Mouse (Mus musculus): Measurements from ENCODE around the gene Tmem176a.
"Not testable (repeated sequence)": the region's sequence is repeated elsewhere in the genome, so short reads cannot be mapped to it uniquely, and the experiment has no call there.

Gene Tmem176a

DNA sequence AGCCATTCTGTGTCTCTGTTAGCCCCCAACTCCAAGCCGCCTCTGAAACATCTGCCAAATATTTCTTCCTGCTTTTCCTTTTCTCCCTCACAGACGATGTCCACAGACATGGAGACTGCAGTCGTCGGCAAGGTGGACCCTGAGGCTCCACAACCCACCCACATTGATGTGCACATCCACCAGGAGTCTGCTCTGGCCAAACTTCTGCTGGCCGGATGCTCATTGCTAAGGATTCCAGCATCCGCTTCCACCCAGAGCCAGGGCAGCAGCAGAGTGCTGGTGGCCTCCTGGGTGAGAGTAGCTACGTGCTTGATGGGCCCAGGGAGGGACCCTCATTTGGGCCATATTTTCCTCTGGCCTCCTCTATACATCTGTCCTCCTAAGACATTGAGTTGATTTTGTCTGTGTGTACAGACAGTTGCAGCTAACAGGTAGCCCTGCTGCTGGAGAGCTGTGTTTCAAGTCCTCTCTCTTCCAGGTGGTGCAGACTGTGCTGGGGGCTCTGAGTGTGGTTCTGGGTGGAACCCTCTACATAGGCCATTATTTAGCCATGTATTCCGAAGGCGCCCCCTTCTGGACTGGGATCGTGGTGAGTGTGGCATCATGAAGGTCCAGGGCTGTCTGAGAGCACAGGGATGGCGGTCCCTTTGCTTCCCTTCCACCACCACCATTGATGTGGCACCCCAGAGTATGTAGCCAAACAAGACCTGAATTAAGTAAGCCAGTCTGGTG lies 1.6 kb downstream of the Tmem176a start:
- DNase-seq (ENCODE audit: low spot score), result peak; percentile 41

DNA sequence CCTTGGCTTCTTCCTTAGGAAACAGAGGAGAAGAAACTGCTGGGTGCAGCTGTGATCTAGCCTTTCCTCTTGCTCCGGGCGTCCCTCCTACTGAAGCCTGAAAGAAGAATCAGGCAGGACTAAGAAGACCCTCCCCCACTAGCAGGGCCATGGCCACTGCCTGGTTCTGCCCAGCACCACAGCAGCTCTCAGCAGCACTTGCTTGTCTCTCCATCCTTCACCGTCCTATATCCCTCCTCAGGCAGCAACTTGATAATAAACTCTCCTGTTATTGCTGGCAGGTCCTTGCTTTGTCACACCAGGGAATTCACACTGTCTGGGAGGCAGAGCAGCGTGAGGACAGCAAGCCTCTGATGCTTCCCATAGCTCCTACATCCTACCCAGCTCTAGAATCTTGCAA lies 4.4 kb downstream of the Tmem176a start:
- DNase-seq (ENCODE audit: low spot score), result no peak

DNA sequence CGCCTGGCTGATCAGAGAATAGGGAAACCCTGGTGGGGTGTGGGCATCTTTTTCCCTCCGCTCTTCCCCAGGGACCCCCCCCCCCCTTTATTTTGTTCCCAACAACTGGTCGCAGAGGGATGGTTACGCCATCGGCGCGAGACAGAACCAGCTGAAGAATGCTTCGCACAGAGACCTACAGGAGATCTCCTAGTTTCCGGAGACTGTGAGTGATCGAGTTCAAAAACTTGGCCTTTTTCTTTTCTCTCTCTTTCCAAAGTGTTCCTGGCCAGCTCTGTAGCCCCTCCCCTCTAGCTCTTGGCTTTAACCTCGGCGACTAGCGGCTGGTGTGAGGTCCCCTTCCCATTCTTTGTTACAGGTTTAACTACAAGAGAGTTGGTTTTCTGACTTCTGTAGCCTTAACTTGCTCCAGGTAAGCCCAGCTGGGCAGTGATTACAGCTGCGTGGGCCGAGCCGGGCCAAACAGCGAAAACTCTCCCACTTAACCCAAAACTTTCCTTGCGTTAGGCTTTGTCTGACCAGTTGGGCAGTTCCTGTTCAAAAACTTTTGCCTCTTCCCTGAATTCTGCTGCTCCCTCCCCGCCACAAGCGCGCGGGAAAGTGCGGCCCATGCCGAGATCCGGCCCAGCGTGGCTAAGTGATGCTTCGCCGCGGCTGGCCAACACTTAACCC lies 11.2 kb downstream of the Tmem176a start:
- DNase-seq (ENCODE audit: low spot score), result peak; percentile 59

DNA sequence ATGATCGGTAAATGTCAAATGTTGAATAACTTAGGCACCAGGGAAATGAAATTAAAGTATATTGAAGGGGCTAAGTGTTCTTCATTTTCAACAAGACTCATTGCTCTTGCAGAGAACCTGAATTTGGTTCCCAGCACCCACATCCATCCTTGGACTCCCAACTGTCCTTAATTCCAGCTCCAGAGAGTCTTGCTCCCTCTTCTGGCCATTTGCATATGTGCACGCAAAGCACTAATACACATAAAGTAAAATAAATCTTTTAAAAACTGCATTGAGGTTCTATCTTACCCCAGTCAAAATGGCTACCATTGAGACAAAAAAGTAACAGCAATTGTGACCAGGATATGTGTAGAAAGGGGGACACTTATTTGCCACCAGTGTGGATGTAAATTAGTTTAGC lies 13.4 kb downstream of the Tmem176a start:
- DNase-seq (ENCODE audit: low spot score), result no peak

DNA sequence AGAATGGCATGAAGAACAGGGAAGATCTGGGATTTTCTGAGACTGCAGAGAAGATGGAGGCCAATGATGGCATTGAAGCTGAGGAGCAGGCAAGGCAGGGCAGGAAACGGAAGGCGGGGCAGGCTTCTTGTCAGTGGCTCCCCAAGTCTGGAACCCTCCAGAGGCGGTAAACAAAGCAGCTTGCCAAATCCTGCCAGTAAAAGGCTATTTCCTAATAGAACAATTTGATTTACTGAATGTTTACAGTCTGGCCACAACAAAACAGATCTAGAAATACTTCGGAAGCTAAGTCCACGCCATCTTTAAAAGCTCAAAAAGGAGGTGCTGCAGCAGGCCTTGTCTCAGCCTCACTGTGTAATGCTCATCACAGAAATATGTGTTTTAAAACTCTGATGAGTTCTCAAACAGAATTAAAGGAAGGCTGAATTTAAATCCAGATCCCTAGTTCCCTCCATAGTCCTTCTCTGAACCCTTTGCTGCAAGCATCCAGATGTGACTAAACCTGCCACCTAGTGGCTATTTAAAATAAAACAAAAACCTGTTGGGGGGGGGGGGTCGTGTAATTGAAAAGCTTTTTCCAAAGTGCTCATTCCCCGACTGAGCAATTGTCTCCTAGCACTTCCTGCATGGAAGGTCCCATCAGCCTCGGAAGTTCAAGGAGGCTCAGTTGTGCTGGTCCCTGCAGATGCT lies 17.0 kb downstream of the Tmem176a start:
- DNase-seq (ENCODE audit: low spot score), result no peak

DNA sequence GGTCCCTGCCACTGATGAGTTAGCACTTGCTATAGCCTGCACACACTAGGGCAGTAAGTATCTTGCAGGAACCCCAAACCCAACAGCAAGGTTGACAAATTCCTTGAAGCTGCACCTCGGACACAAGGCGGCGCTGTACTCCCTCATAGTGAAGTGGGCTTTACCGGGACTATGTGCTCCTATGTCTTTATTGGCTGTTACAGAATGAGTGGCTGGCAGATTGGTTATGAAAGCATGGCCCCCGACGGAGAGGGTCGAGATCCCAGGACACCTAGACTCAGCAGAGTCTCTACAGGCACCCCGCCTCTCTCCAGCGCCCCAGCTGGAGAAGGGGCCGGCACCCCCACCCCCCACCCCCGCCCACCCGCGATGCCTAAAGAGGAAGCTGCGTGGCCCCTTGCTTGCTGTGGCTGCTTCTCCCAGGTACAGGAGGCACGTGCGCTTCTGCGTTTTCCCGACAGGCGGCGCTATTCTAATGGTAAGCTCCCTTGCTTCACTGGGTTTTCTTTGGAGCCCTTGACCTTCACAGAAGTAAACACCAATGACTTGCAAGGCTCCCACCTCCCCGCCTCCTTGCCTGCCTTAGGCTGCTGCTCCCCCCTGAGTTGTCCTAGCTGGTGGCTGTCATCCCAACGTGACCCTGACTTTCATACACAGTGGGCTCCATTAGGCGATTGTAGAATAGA lies 19.6 kb downstream of the Tmem176a start:
- DNase-seq (ENCODE audit: low spot score), result peak; percentile 66

DNA sequence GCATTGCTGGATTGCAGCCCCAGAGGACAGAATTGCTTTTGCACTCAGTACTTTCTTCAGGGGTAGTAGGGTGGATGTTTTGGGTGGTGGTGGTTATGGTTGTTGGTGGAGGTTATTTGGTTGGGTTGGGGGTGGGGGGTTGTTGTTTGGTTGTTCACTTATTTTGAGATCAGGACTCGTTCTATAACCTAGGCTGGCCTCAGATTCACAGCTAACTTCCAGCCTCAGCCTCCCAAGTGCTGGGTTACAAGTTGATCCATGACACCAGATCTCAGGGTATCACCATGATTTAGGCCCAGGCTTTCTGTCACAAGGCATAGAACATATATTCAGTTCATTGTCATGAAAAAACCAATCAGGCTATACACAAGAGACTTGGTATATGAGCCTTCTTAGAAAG lies 20.1 kb downstream of the Tmem176a start:
- DNase-seq (ENCODE audit: low spot score), result no peak

DNA sequence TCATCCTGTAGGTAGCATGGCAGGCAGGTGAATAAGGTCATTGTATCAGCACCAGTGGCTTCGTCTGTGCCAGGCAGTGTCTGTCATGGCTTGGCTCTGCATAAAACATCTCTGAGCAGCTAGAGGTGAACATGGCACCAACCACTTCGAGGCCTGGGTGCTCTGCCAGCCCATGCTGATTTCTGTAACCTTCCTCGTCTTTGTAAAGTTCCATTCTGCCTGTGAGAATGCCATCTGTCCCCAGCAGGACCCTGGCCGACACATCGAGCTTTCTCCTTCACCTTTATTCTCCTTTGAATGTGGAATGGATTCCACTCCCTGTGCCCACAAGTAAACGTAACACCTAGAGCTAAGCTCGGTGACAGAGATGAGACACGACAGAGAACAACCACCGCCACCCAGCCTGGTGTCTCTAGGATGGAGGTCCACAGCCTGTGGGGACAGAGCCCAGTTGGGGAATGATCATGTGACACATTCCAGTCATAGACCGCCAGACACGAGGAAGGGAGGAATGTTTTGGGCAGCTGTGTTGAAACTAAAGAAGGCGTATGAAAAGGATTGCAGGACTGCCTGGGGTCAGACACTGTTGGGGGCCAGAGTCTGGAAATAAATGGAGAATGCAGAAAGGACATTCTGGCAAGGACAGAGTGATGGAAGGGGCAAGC lies 21.0 kb downstream of the Tmem176a start:
- no peak for DNase-seq (ENCODE audit: low spot score)

DNA sequence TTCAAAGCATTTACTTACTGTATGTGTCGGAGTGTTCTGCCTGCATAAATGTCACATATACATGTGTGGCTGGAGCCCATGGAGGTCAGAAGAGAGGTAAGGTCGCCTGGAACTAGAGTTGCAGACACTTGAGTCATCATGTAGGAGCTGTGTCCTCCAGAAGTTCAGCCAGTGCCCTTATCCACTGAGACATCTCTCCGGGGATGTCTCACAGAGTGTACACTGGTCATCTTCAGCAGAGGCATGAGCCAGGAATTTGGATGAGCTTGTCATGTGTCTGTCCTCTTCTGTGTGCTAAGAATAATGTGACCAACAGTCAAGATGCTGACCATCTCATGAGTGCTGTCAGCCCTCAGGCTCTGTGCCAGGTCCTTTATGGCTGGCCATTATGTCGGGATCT lies 22.1 kb downstream of the Tmem176a start:
- DNase-seq (ENCODE audit: low spot score), result no peak

DNA sequence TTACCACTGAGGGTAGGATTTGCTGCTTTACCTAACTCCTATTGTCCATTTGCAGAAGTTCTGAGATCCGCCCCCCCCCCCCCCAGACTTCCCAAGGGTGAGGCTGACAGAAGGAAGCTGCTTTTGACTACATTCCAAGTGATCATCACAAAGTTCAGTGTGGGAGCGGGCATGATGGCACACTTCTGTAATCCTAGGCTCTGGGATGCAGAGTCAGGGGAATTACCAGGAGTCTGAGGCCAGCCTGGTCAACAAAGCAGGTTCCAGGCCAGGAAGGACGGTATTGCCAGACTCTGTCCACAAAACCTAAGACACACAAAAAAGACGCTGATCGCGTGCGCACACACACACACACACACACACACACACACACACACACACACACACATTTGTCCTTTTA lies 22.8 kb downstream of the Tmem176a start:
- DNase-seq (ENCODE audit: low spot score), result no peak

DNA sequence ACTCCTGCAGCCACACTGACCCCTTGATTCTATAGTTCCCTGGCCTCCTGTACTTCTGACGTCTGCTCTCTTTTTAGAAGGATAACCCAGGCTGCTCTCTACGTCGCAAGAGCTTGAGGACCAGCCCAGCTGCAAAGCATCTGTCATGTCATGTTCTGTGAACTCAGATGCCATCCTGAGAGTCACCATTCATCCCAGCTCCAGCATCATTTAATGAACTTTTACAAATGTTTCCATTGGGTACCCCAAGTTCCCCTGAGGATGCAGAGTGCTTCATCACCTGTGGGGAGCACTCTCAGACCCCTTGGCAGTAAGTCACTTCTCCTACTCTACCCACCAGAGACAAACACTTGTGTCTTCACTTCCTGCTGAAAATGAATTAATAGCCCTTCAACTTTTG lies 23.5 kb downstream of the Tmem176a start:
- DNase-seq (ENCODE audit: low spot score), result no peak

DNA sequence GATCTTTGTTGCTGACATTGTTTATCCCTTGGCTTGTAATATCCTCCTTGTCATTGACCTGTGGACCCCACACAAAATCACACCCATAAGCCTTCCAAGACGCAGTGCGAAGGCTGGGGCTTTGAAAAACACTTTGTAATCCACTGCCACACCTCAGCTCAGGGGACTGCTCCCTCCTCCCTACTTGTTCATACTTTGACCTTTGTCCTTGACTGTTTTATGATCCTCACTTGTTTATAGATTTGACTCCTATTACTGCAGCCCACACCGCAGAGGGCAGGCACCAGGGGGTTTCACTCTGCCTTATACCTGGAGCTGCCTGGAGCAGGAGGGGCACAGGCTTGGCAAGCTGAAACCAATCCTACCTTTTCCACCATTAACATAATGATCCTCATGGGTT lies 24.0 kb downstream of the Tmem176a start:
- no peak for DNase-seq (ENCODE audit: low spot score)

DNA sequence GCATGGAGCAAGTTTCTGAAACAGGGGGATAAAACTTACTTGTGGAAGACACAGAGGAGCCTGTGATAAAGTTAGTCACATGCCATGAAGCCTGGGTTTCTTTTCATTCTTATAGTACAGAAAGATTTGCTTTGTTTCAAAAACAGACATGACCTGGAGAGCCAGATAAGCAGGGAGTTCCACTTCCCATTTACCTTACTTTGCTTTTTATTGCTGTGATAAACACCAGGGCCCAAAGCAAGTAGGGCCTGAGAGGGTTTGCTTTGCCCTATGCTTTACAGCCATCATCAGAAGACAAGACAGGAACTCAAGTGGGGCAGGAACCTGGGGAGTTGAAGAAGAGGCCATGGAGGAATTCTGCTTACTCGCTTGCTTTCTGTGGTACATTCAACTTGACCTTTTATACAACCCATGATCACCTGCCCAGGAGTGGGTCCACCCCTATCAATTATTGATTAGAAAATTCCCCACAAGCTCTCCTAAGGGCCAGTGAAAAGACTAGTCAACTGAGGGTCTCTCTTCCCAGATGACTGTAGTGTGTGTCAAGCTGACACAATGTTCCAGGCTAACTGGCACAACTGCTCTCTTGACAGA lies 24.5 kb downstream of the Tmem176a start:
- DNase-seq (ENCODE audit: low spot score), result no peak

DNA sequence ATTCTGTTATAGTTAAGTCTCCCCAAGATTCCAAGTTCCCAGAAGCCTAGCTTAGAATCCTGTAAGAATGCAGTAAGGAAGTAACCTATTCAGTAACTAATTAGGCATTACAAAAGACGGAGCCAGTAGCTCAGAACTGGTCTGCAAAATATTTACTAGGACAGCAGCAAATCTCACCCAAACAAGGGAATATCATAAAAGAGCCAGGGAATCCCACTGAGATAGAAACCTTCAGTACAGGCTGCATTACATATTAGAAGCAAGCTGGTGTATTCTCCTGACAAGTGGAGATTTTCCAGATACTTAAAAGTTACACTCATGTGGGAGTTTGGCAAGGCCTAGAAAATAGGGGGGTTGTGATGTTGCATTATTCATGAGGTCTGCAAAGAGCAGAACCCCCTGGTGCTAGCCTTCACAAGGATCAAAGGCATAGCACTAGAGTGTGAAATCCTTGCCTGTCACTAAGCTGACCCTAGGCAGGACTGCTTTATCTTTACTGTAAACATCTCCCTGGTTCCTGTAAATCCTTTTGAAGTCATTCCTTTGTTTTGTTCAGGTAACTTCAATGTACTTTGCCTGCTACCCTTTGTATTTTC lies 25.7 kb downstream of the Tmem176a start:
- not testable (repeated sequence) for DNase-seq (ENCODE audit: low spot score)

DNA sequence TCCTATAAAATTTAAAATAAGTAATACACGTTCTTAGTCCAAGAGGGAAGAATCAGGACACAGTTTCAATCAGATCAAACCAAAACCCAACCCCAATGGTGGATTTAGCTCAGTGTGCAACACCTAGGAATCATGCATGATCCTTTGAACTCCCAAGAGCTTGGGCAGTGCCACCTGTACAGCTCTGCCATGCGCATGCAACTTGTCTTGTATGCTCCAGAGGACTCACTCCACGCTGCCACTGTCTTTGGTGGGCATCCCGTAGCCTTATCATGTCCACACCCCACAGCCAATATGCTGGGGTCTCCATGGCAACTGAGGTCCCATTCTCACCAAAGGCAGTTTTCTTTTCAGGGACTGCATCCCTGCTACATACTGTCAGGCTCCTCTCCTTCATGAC lies 26.4 kb downstream of the Tmem176a start:
- no peak for DNase-seq (ENCODE audit: low spot score)

DNA sequence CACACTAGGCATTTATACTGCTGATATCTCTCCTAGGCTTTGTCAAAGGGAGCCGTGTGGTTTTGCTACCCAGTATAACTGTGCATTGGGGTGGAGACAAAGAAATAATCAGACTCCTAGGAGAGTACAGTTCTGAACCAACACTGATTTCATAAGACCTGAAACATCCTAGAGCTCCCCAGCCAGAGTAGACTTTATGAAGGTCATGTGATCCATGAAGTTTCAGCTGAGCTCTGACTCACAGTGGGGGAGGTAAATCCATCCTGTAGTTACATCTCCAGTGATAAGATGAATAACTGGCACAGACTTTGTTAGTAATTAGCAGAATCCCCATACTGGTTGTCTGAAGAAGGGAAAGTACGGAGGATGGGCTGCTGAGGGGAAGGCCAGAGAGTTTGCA lies 29.1 kb downstream of the Tmem176a start:
- no peak for DNase-seq (ENCODE audit: low spot score)

DNA sequence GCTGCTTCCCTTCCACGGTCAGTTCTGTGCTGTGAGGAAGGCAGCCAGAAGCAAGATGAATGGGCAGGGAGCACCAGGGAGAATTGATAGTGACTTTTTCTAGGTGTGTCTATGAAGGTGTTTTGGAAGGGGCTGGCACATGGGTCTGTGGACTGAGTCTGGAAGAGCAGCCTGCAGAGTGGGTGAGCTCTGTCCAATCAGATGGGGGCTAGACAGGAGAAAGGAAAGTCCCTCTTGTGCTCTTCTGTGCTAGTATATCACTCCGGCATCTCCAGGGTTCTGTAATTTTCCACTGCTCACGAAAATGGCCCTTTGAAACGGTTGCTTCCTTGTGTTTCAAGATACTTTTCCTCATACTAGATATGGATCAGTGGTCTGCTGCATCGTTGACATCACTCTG lies 31.9 kb downstream of the Tmem176a start, which contains the start of gene Aoc1:
Gene Aoc1, plus strand, starts transcription at position 301 of the 400 bp plus-strand sequence.
- no peak for DNase-seq (ENCODE audit: low spot score)

DNA sequence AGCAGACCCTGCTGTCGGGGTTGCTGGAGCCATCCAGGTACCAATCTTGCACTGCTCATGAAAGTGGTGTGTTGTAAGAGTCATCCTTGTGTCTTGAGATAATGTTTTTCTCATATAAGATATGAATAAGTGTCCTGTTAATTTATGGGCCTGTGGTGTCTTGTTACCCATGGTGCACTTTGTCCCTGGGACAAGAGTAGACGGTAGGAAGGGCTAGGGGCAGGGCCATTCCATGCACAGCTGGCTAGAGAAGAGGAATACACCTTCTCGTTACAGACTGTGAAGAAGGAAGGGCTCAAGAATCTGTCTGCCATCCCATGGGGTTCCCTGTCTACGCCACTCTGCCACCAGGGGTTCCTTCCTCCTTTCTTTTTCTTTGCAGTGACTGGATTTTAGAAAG lies 33.9 kb downstream of the Tmem176a start:
- no peak for DNase-seq (ENCODE audit: low spot score)

DNA sequence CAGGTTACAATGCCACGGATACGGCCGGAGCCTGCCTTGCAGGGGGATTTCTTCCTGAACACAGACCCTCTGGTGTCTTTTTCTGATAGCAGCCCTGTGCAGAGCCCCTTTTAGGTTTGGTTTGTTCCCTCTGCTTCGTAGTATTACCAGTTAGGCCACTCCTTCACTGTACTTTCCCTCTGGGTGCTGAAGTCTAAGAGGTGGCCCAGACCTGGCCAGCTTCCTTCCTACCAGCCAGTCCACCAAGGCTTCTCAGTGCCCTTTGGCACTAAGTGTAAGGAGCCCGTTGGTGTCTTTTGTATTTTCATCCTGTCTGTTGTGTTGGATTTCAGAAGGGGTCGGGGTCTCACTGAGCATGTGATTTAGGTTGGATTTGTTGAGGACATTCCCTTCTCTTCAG lies 34.8 kb downstream of the Tmem176a start:
- no peak for DNase-seq (ENCODE audit: low spot score)

DNA sequence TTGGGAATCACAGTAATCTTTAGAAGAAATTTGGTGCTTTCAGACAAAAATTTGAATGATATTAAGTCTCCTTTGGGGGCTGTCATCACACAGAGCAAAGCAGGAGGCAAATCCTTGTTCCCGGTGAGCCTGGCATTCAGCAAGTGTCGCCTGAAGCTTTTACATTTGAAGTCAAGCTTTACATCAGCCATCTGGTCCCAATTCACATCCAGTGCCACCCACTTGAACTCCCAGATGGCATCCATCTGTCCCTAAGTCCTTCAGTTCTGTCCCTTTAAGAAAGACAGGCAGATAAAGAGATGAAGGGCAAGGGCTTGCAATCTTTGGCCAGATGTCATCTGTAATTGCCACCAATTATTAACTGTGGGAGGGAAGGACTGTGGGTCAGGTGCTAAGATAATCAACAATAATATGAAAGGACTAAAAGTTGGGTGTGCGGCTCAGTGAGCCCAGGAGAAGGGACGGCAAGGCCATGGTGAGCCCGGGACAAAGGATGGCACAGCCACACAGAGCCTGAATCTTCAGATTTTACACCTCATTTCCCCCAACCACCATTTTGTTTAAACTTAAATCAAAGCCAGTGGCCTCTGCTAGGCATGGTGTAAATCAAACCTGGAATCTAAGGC lies 35.9 kb downstream of the Tmem176a start:
- DNase-seq (ENCODE audit: low spot score), result no peak

DNA sequence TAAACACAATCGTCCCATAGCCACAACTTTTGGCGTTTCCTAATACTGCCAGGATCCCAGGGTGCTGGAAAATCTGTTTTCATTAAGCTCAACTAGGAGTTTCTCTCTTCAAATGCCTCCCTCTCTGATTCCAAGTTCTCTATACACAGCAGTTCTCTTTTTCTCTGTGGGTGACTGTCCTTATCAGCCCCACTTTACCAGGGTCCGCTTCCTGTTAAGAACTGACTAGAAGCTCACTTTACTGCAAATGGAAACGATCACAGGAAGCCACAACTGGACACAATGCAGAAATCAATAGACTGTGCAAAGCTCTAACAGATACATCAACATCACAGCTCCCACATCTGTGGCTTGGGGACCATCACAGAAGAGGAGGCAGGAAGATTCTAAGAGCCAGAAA lies 53.5 kb downstream of the Tmem176a start:
- no peak for DNase-seq (ENCODE audit: low spot score)

Data from ovary, postnatal 14 days (tissue).